In the genomic region with DNA sequence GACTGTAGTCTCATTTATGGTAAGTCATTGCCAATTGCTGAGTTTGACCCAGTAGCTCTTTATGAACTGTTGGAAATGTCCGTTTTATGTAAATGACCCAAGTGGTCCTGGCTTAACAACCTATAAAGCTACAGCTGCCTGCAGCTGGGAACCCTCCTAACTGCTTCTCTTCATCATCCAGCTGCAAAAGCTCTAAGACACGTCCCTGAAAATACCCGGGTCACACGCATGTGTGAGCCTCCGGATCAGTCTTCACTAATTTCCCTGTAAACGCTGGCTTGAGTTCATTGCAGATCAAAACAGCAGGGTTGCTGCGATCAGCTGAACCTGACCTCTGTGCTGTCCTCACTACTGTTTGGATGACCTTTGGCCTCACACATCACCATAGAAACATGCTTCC, we compare ENCODE assay signal across 15 mouse cellular contexts. TPM values are rescaled to one million over a fixed set of nuclear protein-coding genes. Genes with fewer than 3 reads are reported as not detected.
A peak's percentile ranks its signal among the peaks of the same experiment; 100 is the strongest.
DNase-seq lines count a peak whose midpoint lies in the region; ATAC-seq and TF ChIP-seq lines count a peak whose summit lies in the region.
"Had no signal": no experiment of that assay in that cellular context is flagged by ENCODE, and none has a peak within 500 bp of the region (broad histone marks: within the 10 kb centered on the region; RNA-seq: fewer than 3 reads in every experiment).

No protein-coding gene starts in this region.

- H3K9me3 ChIP-seq in kidney, embryonic 15.5 days (replicated peaks), result no peaks in the 10 kb centered on the region
- H3K9me3 ChIP-seq in kidney, postnatal 0 days (replicated peaks; ENCODE audit: low read length), result no peaks in the 10 kb centered on the region
- no peaks in the 10 kb centered on the region for H3K9me3 ChIP-seq in midbrain, embryonic 10.5 days (replicated peaks)
- H3K9me3 ChIP-seq: embryonic facial prominence, embryonic 13.5 days; limb, embryonic 13.5 days had no signal

- H3K4me2 ChIP-seq in kidney, embryonic 15.5 days, result no peak overlapping the region
- H3K4me2 ChIP-seq in kidney, postnatal 0 days (ENCODE audit: low read length), result no peak overlapping the region
- H3K4me2 ChIP-seq: embryonic facial prominence, embryonic 13.5 days; limb, embryonic 13.5 days had no signal

- H3K4me3 ChIP-seq in kidney, embryonic 15.5 days (replicated peaks), result no peak overlapping the region
- no peak overlapping the region for H3K4me3 ChIP-seq in kidney, postnatal 0 days (replicated peaks; ENCODE audit: low read depth, low read length)
- no peak overlapping the region for H3K4me3 ChIP-seq in lung, adult 2 months (replicated peaks; ENCODE audit: extremely low read depth, low read depth, low read length)
- no peak overlapping the region for H3K4me3 ChIP-seq in midbrain, embryonic 10.5 days
- H3K4me3 ChIP-seq: embryonic facial prominence, embryonic 13.5 days; limb, embryonic 13.5 days had no signal

- no peak for TF ChIP-seq POLR2A in lung, adult 2 months (IDR thresholded peaks at IDR 0.05; ENCODE audit: borderline replicate concordance, extremely low read depth, low read depth, low read length)

- no peaks in the 10 kb centered on the region for H3K36me3 ChIP-seq in kidney, embryonic 15.5 days
- no peaks in the 10 kb centered on the region for H3K36me3 ChIP-seq in kidney, postnatal 0 days (ENCODE audit: insufficient read depth, low read length)
- no peaks in the 10 kb centered on the region for H3K36me3 ChIP-seq in midbrain, embryonic 10.5 days
- H3K36me3 ChIP-seq: embryonic facial prominence, embryonic 13.5 days; limb, embryonic 13.5 days had no signal

- no peak overlapping the region for H3K27ac ChIP-seq in kidney, embryonic 15.5 days
- H3K27ac ChIP-seq in kidney, postnatal 0 days, result no peak overlapping the region
- H3K27ac ChIP-seq in midbrain, embryonic 10.5 days (replicated peaks), result no peak overlapping the region
- H3K27ac ChIP-seq: embryonic facial prominence, embryonic 13.5 days; limb, embryonic 13.5 days had no signal

- no peak for ATAC-seq in kidney, embryonic 15.5 days (replicated peaks; ENCODE audit: low FRiP score)
- 0 out of 2 replicates have a peak, but pooled peaks have one; percentile 33 for ATAC-seq in kidney, postnatal 0 days (replicated peaks; ENCODE audit: low FRiP score, low read depth)
- ATAC-seq: forebrain, embryonic 14.5 days; Patski had no signal

- H3K4me1 ChIP-seq in kidney, embryonic 15.5 days, result no peaks in the 10 kb centered on the region
- no peaks in the 10 kb centered on the region for H3K4me1 ChIP-seq in kidney, postnatal 0 days (replicated peaks; ENCODE audit: insufficient read depth, low read length)
- no peaks in the 10 kb centered on the region for H3K4me1 ChIP-seq in lung, adult 2 months (ENCODE audit: control insufficient read depth, insufficient read depth, low read length)
- H3K4me1 ChIP-seq in midbrain, embryonic 10.5 days, result no peaks in the 10 kb centered on the region
- H3K4me1 ChIP-seq: limb, embryonic 13.5 days had no signal

- no peak overlapping the region for H3K9ac ChIP-seq in kidney, embryonic 15.5 days
- no peak overlapping the region for H3K9ac ChIP-seq in kidney, postnatal 0 days (ENCODE audit: low read depth, low read length)
- H3K9ac ChIP-seq: embryonic facial prominence, embryonic 13.5 days; limb, embryonic 13.5 days had no signal

- no peak for TF ChIP-seq CTCF in kidney, postnatal 0 days (IDR thresholded peaks at IDR 0.05; ENCODE audit: low read depth)
- TF ChIP-seq CTCF in lung, adult 2 months (IDR thresholded peaks at IDR 0.05; ENCODE audit: insufficient read depth, low read length), result no peak

- H3K27me3 ChIP-seq in kidney, embryonic 15.5 days, result no peaks in the 10 kb centered on the region
- H3K27me3 ChIP-seq in kidney, postnatal 0 days (ENCODE audit: insufficient read depth, low read length), result no peaks in the 10 kb centered on the region
- H3K27me3 ChIP-seq in midbrain, embryonic 10.5 days (ENCODE audit: low read depth, poor library complexity, severe bottlenecking), result peaks cover 6% of the 10 kb centered on the region; the same call in 1 of the 2 replicates
- H3K27me3 ChIP-seq: embryonic facial prominence, embryonic 13.5 days; limb, embryonic 13.5 days had no signal

- DNase-seq in kidney, adult 11 months, result peak; percentile 38
- DNase-seq in kidney, postnatal 0 days (ENCODE audit: low spot score), result peak; percentile 84
- peak; percentile 17 for DNase-seq in lung, adult 2 months
- DNase-seq in lung, postnatal 25 days (ENCODE audit: low spot score), result peak; percentile 78
- DNase-seq in heart, postnatal 25 days (ENCODE audit: low spot score), result no peak
- DNase-seq in midbrain, embryonic 10.5 days (ENCODE audit: low spot score), result no peak
- no peak for DNase-seq in left cerebral cortex, postnatal 10 days (ENCODE audit: extremely low spot score in 1 of 2, low spot score in 2 of 2)
- DNase-seq: adrenal gland, adult 8-10 months; cerebellum, adult 9-10 months; gastrocnemius, postnatal 36 days had no signal

- intact Hi-C loops in heart, postnatal 25 days (cut with DNase I), result no loop called here
- intact Hi-C loops in left cerebral cortex, postnatal 10 days (cut with DNase I), result no loop called here

- 38% methylated on average over 7 of the region's 7 CpGs for WGBS in kidney, embryonic 15.5 days
- WGBS in kidney, postnatal 0 days, result 29% methylated on average over 7 of the region's 7 CpGs
- 50% methylated on average over 7 of the region's 7 CpGs for WGBS in lung, adult 2 months
- 72% methylated on average over 7 of the region's 7 CpGs for WGBS in midbrain, embryonic 10.5 days

RNA-seq across cellular contexts. Expression of a gene that starts 35.6 kb away (rescaled TPM):
- 146 and 155 TPM in 2 replicates for polyA plus RNA-seq in kidney, embryonic 15.5 days (2015; fragmentation: Nextera tagmentation; extraction: Ambion mirVana)
- 105 and 114 TPM in 2 replicates for polyA plus RNA-seq in kidney, postnatal 0 days (2015; fragmentation: Nextera tagmentation; extraction: Ambion mirVana)
- polyA plus RNA-seq in lung, adult 2 months (2012; rRNA removed), result 39.8 and 58.0 TPM in 2 replicates
- total RNA-seq in heart, postnatal 25 days (2021), result 10 to 100 TPM; 77.1 to 87.2 TPM
- polyA plus RNA-seq in midbrain, embryonic 10.5 days (2016; fragmentation: Nextera tagmentation; extraction: Ambion mirVana), result 183 and 199 TPM in 2 replicates
- 100 to 1,000 TPM; 101 to 104 TPM for total RNA-seq in left cerebral cortex, postnatal 10 days (2021)

Comparison
In these comparisons a context has a peak if more than half of its experiments do, and no peak if none do; other contexts are left out.
1. DNase-seq: peak in kidney, adult 11 months (single experiment), kidney, postnatal 0 days (single experiment), lung, adult 2 months (single experiment) and lung, postnatal 25 days (single experiment); none in heart, postnatal 25 days (single experiment), midbrain, embryonic 10.5 days (single experiment) and left cerebral cortex, postnatal 10 days (0 of 2).